Mouse (Mus musculus) liver, embryonic 18 days (tissue): ENCODE results near the gene Mgmt. TPM values are rescaled to one million over a fixed set of nuclear protein-coding genes. Genes with fewer than 3 reads are reported as not detected.

Experiments used
- polyA plus RNA-seq: library from polyadenylated mRNA; depleted of rRNA; stranded (reverse); fragments of >200 nt; gene quantifications from 2 replicates; pipeline ENCODE4 v1.2.3, GENCODE M21; 2012; rRNA removed

Mgmt gene
- polyA plus RNA-seq: 1.5 and 1.8 TPM in 2 replicates

GRCm38 (mm10) chr7:136894106-136894986, at the start of gene Mgmt:
TSS of gene Mgmt (plus strand) at chr7:136894614.

